In genomic region chr11:118399891-118400565, GRCm38 (mm10) we compare ENCODE assay signal across 11 mouse cellular contexts. TPM values are rescaled to one million over a fixed set of nuclear protein-coding genes. Genes with fewer than 3 reads are reported as not detected.
A peak's percentile ranks its signal among the peaks of the same experiment; 100 is the strongest.
DNase-seq lines count a peak whose midpoint lies in the region; ATAC-seq and TF ChIP-seq lines count a peak whose summit lies in the region.
"Had no signal": no experiment of that assay in that cellular context is flagged by ENCODE, and none has a peak within 500 bp of the region (broad histone marks: within the 10 kb centered on the region; RNA-seq: fewer than 3 reads in every experiment).

No protein-coding gene starts in this region.

- DNase-seq in cerebellum, adult 11-12 months = peak; percentile 19
- DNase-seq in lung, embryonic 14.5 days = no peak
- no peak for DNase-seq in lung, postnatal 25 days (ENCODE audit: low spot score)
- no peak for DNase-seq in limb, embryonic 10.5 days (ENCODE audit: low spot score)
- no peak for DNase-seq in Muller cell, postnatal 12 days (ENCODE audit: inconsistent ontology term)
- no peak for DNase-seq in embryo, embryonic 9.5 days (ENCODE audit: extremely low spot score)
- DNase-seq: adrenal gland, postnatal 10 days; right cerebral cortex, postnatal 4 days had no signal

- no peak overlapping the region for H3K4me3 ChIP-seq in lung, embryonic 14.5 days (ENCODE audit: low read depth, low read length)
- H3K4me3 ChIP-seq in limb, embryonic 10.5 days = no peak overlapping the region
- H3K4me3 ChIP-seq: erythroblast, embryonic 14.5 days had no signal

- ATAC-seq in cerebellum, adult (ENCODE audit: insufficient number of reproducible peaks, low FRiP score, low TSS enrichment) = no peak
- ATAC-seq in lung, embryonic 14.5 days (ENCODE audit: insufficient read depth) = no peak
- ATAC-seq in megakaryocyte-erythroid progenitor cell, adult 5-6 weeks (replicated peaks; ENCODE audit: low FRiP score, low TSS enrichment, poor library complexity, severe bottlenecking) = peak; percentile 62

- 0 out of 2 replicates have a peak overlapping the region, but pooled peaks have one; percentile 7 for H3K4me2 ChIP-seq in lung, embryonic 14.5 days

- H3K4me1 ChIP-seq in lung, embryonic 14.5 days (ENCODE audit: insufficient read depth) = no peaks in the 10 kb centered on the region
- peaks cover 34% of the 10 kb centered on the region for H3K4me1 ChIP-seq in limb, embryonic 10.5 days

- no peak overlapping the region for H3K9ac ChIP-seq in lung, embryonic 14.5 days

- no peaks in the 10 kb centered on the region for H3K9me3 ChIP-seq in lung, embryonic 14.5 days (ENCODE audit: low read depth, low read length)
- no peaks in the 10 kb centered on the region for H3K9me3 ChIP-seq in limb, embryonic 10.5 days (replicated peaks)

- TF ChIP-seq CTCF in lung, embryonic 14.5 days (IDR thresholded peaks at IDR 0.05; ENCODE audit: low read depth) = no peak

- no peaks in the 10 kb centered on the region for H3K36me3 ChIP-seq in lung, embryonic 14.5 days (ENCODE audit: insufficient read depth)
- peaks cover 9% of the 10 kb centered on the region; the same call in 1 of the 2 replicates for H3K36me3 ChIP-seq in limb, embryonic 10.5 days

- H3K27ac ChIP-seq in lung, embryonic 14.5 days (ENCODE audit: low read depth) = 0 out of 2 replicates have a peak overlapping the region, but pooled peaks have one; percentile 36
- peak overlapping the region; percentile 83 for H3K27ac ChIP-seq in limb, embryonic 10.5 days

- 59% methylated on average over 5 of the region's 5 CpGs for WGBS in lung, embryonic 14.5 days
- WGBS in limb, embryonic 10.5 days = 81% methylated on average over 5 of the region's 5 CpGs

- no peaks in the 10 kb centered on the region for H3K27me3 ChIP-seq in lung, embryonic 14.5 days (ENCODE audit: insufficient read depth, low read length)
- no peaks in the 10 kb centered on the region for H3K27me3 ChIP-seq in limb, embryonic 10.5 days (ENCODE audit: low read depth, poor library complexity, severe bottlenecking)

RNA-seq across cellular contexts. Expression of gene Lgals3bp, which starts 1.9 kb away (rescaled TPM):
- 2.9 and 3.8 TPM in 2 replicates for polyA plus RNA-seq in lung, embryonic 14.5 days (2014; fragmentation: Nextera tagmentation; extraction: Ambion mirVana)
- polyA plus RNA-seq in limb, embryonic 10.5 days (2016; fragmentation: Nextera tagmentation; extraction: Ambion mirVana) = 2.7 and 3.4 TPM in 2 replicates
- total RNA-seq in megakaryocyte-erythroid progenitor cell, adult 5-6 weeks (2014; fragmentation: Nextera tagmentation) = 174 and 211 TPM in 2 replicates
- total RNA-seq in megakaryocyte-erythroid progenitor cell, adult 5-6 weeks (2017) = 112 and 174 TPM in 2 replicates

RNA-seq across cellular contexts. Expression of gene Cant1, which starts 18.9 kb away (rescaled TPM):
- polyA plus RNA-seq in lung, embryonic 14.5 days (2014; fragmentation: Nextera tagmentation; extraction: Ambion mirVana) = 27.7 and 31.4 TPM in 2 replicates
- 24.1 and 25.9 TPM in 2 replicates for polyA plus RNA-seq in limb, embryonic 10.5 days (2016; fragmentation: Nextera tagmentation; extraction: Ambion mirVana)
- 23.9 and 24.7 TPM in 2 replicates for total RNA-seq in megakaryocyte-erythroid progenitor cell, adult 5-6 weeks (2014; fragmentation: Nextera tagmentation)
- total RNA-seq in megakaryocyte-erythroid progenitor cell, adult 5-6 weeks (2017) = 7.3 and 11.3 TPM in 2 replicates

RNA-seq across cellular contexts. Expression of gene C1qtnf1, which starts 28.0 kb away (rescaled TPM):
- polyA plus RNA-seq in lung, embryonic 14.5 days (2014; fragmentation: Nextera tagmentation; extraction: Ambion mirVana) = 6.6 and 7.7 TPM in 2 replicates
- 1.9 and 3.1 TPM in 2 replicates for polyA plus RNA-seq in limb, embryonic 10.5 days (2016; fragmentation: Nextera tagmentation; extraction: Ambion mirVana)
- not detected in 2 replicates for total RNA-seq in megakaryocyte-erythroid progenitor cell, adult 5-6 weeks (2014; fragmentation: Nextera tagmentation)
- total RNA-seq in megakaryocyte-erythroid progenitor cell, adult 5-6 weeks (2017) = not detected in 2 replicates
- polyA plus RNA-seq: erythroblast, embryonic 14.5 days had no signal

RNA-seq across cellular contexts. Expression of gene Timp2, which starts 44.5 kb away (rescaled TPM):
- polyA plus RNA-seq in lung, embryonic 14.5 days (2014; fragmentation: Nextera tagmentation; extraction: Ambion mirVana) = 87.3 and 90.4 TPM in 2 replicates
- polyA plus RNA-seq in limb, embryonic 10.5 days (2016; fragmentation: Nextera tagmentation; extraction: Ambion mirVana) = 35.4 and 49.6 TPM in 2 replicates
- total RNA-seq in megakaryocyte-erythroid progenitor cell, adult 5-6 weeks (2014; fragmentation: Nextera tagmentation) = 4.4 and 8.0 TPM in 2 replicates
- 9.3 and 9.5 TPM in 2 replicates for total RNA-seq in megakaryocyte-erythroid progenitor cell, adult 5-6 weeks (2017)

RNA-seq across cellular contexts. Expression of gene Cep295nl, which starts 57.7 kb away (rescaled TPM):
- polyA plus RNA-seq in lung, embryonic 14.5 days (2014; fragmentation: Nextera tagmentation; extraction: Ambion mirVana) = 0.57 and 0.62 TPM in 2 replicates
- polyA plus RNA-seq in limb, embryonic 10.5 days (2016; fragmentation: Nextera tagmentation; extraction: Ambion mirVana) = 0.61 and 1.1 TPM in 2 replicates
- 0.81 and 2.2 TPM in 2 replicates for total RNA-seq in megakaryocyte-erythroid progenitor cell, adult 5-6 weeks (2014; fragmentation: Nextera tagmentation)
- total RNA-seq in megakaryocyte-erythroid progenitor cell, adult 5-6 weeks (2017) = 1.2 TPM in 2 replicates
- polyA plus RNA-seq: erythroblast, embryonic 14.5 days had no signal
